Mouse (Mus musculus) thymus, postnatal 0 days (tissue): ENCODE results near the gene Spg21. TPM values are rescaled to one million over a fixed set of nuclear protein-coding genes. Genes with fewer than 3 reads are reported as not detected.
A peak's percentile ranks its signal among the peaks of the same experiment; 100 is the strongest.

Experiments used
- DNase-seq: peaks from one replicate; pipeline ENCODE4 v3.0.0-alpha.2; 2015; ENCODE audit warnings: low spot score
- polyA plus RNA-seq: library from polyadenylated mRNA; unstranded; fragments of >200 nt; fragmentation: Nextera tagmentation; extraction: Ambion mirVana; gene quantifications from 2 replicates; pipeline ENCODE4 v1.2.1, GENCODE M21; 2015

Spg21 gene
- polyA plus RNA-seq, 1 experiment from 2014 or later, result 105 TPM

GRCm38 (mm10) chr9:65535191-65535722 lies 74.5 kb downstream of the Spg21 start:
- peak; percentile 79 for DNase-seq

GRCm38 (mm10) chr9:65535789-65536469 lies 75.2 kb downstream of the Spg21 start:
- peak; percentile 30 for DNase-seq

- no peak for DNase-seq
These were observed 75.7 kb downstream of the Spg21 start for GRCm38 (mm10) chr9:65536491-65536890.

Other genes with a start within 250 kb of the Spg21 start
- gene Cilp, start 195.8 kb upstream of the Spg21 start, polyA plus RNA-seq, result 0.61 and 0.77 TPM in 2 replicates
- gene Clpx, start 166.7 kb upstream of the Spg21 start, polyA plus RNA-seq, result 49.8 and 55.5 TPM in 2 replicates
- gene Pdcd7, start 114.8 kb upstream of the Spg21 start, polyA plus RNA-seq, result 14.8 and 18.6 TPM in 2 replicates
- gene Ubap1l, start 99.9 kb upstream of the Spg21 start, polyA plus RNA-seq, result 0.12 and 0.22 TPM in 2 replicates
- gene Kbtbd13, start 69.3 kb upstream of the Spg21 start, polyA plus RNA-seq, result 0.37 and 0.55 TPM in 2 replicates
- 2.0 and 2.2 TPM in 2 replicates for gene Rasl12, start 62.4 kb upstream of the Spg21 start, polyA plus RNA-seq
- gene Slc51b, start 38.0 kb upstream of the Spg21 start, polyA plus RNA-seq, result 0.21 TPM in 1 of 2 replicates, not detected in the other
- 19.5 and 23.5 TPM in 2 replicates for gene Mtfmt, start 25.2 kb upstream of the Spg21 start, polyA plus RNA-seq
- gene Ankdd1a, start 59.2 kb downstream of the Spg21 start, polyA plus RNA-seq, result 0.12 TPM in 2 replicates
- 12.2 and 14.9 TPM in 2 replicates for gene Plekho2, start 119.1 kb downstream of the Spg21 start, polyA plus RNA-seq
- 14.4 and 17.4 TPM in 2 replicates for gene Pif1, start 126.2 kb downstream of the Spg21 start, polyA plus RNA-seq
- gene Rbpms2, start 168.7 kb downstream of the Spg21 start, polyA plus RNA-seq, result 1.8 and 2.0 TPM in 2 replicates
- 113 and 118 TPM in 2 replicates for gene Oaz2, start 207.1 kb downstream of the Spg21 start, polyA plus RNA-seq